Mouse (Mus musculus): Measurements from ENCODE around the gene Dok3.

The Dok3 gene

DNA sequence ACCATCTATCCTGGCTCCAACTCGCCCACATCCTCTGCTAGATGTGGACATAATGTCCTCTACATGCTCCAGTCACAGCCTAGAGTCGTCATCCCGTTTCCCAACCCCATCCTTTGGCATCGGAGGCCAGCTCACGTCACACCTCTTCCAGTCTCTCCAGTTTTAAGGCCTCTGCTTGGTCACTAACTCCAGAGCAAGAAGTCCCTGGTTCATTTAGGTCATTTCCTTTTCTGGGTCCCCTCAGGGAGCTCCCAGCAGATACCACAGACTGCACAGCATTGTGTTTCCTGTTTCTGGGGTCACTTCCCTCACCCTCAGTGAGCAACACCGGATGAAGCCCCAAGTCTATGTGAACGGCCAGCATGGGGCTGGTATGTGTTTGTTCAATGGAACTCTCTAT lies 50.1 kb downstream of the Dok3 start:
- no peak for DNase-seq (ENCODE audit: extremely low read depth, insufficient read length, low spot score)

- no peak for DNase-seq (ENCODE audit: extremely low read depth, insufficient read length, low spot score)
These were observed 51.1 kb downstream of the Dok3 start for GRCm38 (mm10) chr13:55478036-55478435.

DNA sequence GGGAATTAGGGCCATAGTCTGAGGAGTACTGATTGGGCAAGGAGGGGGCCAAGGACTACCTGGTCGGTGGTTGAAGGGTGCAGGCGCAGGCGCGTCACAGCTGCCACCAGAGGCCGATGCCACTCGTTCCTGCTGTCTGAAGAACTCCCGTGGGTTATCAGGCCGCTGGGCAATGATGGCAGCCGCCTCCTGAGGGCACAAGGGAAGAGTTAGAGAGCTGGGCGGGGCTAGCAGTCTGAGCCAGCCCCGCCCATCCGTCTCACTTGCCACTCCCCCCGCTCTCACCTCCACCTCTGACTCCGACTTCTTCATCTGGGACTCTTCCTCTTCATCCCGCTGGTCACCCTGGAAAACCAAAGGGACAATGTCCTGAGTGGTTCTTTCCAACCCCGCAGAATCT lies 51.6 kb downstream of the Dok3 start:
- DNase-seq (ENCODE audit: extremely low read depth, insufficient read length, low spot score): no peak

GRCm38 (mm10) chr13:55476256-55476655 lies 52.8 kb downstream of the Dok3 start:
- no peak for DNase-seq (ENCODE audit: extremely low read depth, insufficient read length, low spot score)

DNA sequence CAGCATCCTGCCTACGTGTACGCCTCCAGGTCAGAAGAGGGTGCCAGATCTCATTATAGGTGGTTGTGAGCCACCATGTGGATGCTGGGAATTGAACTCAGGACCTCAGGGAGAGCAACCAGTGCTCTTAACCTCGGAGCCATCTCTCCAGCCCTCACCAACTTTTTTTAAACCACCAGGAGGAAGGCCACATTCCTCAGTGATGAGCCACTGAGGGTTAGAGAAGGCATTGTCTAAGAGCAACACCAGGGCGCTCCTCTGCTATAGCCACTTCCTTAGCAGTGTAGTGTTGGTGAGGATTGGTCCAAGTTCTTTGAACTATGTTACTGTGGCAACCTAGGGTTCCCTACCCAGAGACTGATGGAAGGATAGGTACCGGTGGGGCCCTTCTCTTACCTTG lies 53.3 kb downstream of the Dok3 start:
- DNase-seq (ENCODE audit: extremely low read depth, insufficient read length, low spot score): no peak

- no peak for DNase-seq (ENCODE audit: extremely low read depth, insufficient read length, low spot score)
These were observed 54.5 kb downstream of the Dok3 start for GRCm38 (mm10) chr13:55474621-55475069.

DNA sequence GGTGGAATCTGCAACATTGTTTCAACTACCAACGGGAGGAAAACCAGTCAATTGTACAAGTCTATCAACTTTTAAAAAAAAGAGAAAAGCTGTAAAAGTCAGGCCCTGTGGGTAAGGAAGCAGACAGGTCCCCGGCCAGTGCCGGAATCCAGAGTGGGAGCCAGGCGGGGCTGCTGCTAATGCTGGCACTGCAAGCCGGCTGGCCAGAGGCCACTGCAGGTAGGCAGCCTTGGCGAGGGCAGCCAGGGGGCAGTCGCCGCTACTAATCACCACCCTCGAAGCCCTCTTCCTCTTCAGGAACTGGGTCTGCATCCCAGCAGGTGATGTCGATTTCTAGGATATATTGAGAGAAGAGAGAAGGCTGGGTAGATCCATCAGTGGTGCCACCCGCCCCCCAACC lies 55.1 kb downstream of the Dok3 start:
- DNase-seq (ENCODE audit: extremely low read depth, insufficient read length, low spot score): no peak
